Mouse (Mus musculus) c-Kit-negative CD71-positive TER-119-positive erythroid progenitor cells, embryonic 14.5 days (primary cell): Measurements from ENCODE around the gene Fgfr2.

Source experiments
- DNase-seq: peaks from one replicate; pipeline ENCODE4 v3.0.0-alpha.2; 2013; ENCODE audit warnings: low read depth, low spot score

Fgfr2 gene

DNA sequence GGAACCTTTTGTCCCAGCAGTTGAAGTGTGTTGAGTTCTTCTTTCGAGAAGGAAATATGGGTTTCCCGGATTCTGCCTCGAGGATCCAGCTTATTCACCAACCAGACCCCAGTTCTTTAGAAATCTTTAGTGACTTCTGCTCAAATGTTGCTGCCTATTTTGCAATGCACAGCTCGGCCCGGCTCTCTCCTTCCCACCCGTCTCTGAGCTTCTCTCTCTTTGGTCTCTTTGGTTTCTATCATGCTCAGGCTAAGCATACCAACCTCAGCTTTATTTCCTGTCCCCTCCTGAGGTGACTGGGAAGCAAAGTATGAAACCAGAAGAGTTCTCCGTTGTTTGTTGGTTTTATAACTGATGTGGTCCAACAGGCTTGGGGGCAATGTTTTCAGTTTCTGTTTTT is 2306.9 kb downstream of the Fgfr2 start:
- DNase-seq: no peak

DNA sequence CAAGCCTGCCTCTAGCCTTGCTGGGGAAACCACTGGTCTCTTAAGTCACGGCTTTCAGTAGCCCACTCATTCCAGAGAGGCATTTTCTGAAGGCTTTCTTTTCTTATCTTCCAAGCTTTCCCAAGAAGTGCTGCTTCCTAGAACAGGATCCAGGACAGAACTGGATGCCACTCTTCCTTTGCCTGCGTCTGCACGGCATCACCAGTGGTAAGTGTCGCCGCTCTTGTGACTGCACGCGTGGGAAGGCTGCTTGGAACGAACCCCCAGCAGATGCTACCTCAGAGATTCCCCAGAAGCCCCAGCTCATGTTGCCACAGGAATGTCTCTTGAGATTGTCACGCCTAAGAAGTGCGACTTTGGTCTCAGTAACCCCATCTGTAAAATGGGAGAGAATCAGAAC is 2307.5 kb downstream of the Fgfr2 start:
- no peak for DNase-seq

DNA sequence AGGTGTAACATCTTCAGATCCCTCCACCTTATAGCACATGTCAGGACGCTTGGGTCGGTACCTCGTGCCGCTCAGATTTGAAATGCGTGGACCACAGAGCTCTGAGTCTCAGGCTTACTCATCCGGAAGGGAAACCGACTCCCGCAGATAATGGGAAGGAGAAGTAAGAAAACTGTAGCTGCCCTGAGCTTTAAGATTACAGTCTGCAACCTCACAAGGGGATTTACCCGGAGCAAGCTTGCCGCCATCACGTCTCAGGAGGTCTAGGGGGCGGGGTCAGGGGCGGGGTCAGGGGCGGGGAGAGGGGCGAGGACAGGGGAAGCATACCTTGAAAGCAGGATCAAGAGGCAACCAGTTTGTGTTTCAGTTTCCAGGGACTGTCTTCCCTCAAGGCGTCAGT is 2310.7 kb downstream of the Fgfr2 start:
- no peak for DNase-seq

DNA sequence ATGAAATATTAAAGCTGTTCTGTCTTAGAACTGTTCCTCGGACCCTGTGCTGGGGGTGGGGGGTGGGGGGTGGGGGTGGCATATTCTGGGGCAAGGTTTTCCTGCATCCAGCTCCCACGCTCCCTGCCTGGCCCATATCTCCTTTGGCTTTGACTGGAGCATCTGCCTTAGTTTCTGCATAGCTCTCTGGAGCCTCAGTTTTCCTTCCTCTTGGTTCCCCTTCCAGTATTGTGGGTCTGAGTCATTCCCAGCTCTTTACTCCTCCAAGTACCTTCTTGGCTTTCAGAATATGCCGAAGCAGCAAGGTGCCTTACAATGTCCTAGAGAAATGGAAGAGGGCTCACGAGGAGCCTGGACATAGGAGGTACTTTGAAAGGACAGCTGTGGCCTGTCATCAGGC is 2312.9 kb downstream of the Fgfr2 start:
- DNase-seq: no peak

- no peak for DNase-seq
Measured at GRCm38 (mm10) chr7:130808694-130809093, 2314.5 kb downstream of the Fgfr2 start.

GRCm38 (mm10) chr7:130807749-130808148 is 2315.4 kb downstream of the Fgfr2 start:
- DNase-seq: no peak

DNA sequence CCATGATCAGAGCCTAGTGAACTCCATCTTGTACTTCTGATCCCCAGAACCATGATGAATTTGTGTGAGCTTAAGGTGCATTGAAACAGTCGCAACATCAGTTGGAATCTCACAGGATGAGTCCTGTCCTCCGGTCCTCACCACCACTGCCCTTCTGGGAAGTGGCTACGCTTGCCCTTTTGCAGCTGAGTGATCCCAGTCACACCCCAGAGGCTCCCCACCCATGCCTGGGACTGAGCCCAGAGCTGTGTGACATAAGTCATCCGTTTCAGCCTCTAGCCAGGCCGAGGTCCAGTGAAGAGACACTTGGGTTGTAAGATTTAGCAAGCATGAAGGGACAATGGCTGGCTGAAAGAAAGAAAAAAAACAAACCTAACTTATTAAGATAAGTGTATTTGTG is 2318.2 kb downstream of the Fgfr2 start:
- no peak for DNase-seq

DNA sequence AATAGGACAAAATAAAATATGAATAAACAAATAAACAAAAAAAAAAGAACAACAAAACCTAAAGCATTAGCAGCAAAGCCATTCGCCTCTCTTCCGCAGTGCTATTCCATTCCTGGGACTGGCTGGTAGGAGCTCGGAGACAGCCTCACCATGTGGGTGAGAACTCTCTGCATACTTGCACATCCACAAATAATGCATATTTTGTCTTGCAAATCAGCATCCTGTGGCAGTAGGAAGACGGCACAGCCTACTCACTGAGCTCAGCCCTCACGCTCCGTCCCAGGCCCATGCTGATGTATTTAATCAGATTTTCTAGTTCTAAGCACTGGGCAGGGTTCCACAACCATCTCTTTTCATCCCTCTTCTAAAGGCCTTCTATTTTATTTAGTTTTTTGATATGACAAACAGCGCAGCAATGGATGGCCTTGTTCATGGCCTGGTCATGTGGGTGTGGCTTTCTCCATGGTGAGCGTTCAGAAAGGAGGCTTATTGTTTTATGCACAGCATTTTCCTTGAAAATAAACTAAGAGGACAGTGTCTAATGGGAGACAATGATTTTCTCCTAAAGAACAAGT is 2319.8 kb downstream of the Fgfr2 start:
- no peak for DNase-seq

- DNase-seq: no peak
Measured at GRCm38 (mm10) chr7:130801811-130802210, 2321.3 kb downstream of the Fgfr2 start.

DNA sequence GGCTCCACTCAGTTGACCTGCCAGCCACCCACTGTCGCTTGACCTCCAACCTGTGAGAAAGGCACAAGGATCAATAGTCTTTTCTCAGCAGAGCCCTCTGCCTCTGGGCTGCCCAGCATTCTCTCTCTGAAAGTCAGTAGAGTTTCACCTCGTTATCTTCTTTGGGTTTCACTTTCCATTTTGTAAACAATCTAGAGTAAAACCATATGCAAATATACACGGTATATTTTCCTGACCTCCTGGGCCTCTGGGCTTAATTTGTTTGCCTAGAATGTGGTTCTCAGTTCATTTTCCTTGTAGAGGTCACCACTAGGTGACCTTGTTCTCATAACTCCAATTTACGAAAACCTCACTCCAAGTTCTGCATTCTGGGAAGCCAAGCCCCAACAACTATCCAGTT is 2322.5 kb downstream of the Fgfr2 start:
- no peak for DNase-seq

DNA sequence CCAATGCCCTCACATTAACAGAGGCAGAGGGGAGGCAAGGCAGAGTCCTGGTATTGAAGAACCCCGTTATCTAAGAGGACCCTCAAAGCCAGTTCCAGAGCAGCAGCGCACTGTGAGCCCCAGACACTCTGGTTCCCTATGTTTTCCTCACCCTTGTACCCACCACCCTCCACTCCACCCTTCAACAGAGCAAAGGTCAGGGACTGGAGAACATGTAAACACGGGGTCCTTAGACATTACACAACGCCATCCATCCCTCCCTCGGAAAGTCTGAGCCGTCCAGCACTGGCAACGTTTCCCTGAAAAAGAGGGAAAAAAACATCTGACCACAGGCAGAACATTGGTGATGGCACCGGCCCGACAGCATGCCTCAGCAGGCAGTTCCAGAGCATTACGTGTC is 2323.7 kb downstream of the Fgfr2 start:
- no peak for DNase-seq

DNA sequence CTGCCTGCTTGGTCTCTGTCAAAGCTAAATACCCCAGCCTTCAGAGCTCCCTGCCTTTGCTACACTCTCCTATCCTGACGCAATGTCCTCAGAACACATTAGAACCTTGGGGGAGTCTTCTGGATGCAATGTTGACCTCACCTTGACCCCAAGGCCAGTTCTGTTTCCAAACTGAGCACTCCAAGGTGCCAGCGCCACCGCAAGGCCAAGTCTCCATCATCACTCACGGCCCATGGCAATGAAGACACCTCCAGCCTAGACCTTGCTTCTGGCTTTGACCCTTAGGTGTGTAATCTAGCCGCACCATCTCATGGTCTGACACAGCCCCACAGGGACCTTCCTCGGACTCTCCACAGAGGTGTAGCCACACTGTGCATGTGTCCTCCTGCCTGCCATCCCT is 2325.6 kb downstream of the Fgfr2 start:
- no peak for DNase-seq

GRCm38 (mm10) chr7:130796786-130797185 is 2326.4 kb downstream of the Fgfr2 start:
- DNase-seq: no peak

DNA sequence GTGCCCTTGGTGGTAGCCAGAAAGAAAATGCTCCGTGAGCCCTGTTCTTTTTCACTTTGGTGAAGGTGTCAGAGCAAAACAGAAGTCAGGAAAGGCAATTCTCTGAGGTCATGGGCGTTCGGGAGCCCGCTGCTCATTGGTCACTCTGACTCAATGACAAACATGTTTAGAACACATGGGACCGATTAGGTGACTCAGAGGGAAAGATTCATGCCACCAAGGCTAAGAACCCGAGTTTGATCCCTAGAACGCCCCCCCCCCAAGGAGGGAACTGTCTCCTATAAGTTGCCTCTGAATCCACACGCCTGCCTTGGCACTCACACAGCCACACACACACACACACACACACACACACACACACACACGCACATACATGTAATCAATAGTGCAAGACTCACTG is 2329.5 kb downstream of the Fgfr2 start:
- no peak for DNase-seq

- no peak for DNase-seq
Measured at GRCm38 (mm10) chr7:130789456-130789855, 2333.7 kb downstream of the Fgfr2 start.

DNA sequence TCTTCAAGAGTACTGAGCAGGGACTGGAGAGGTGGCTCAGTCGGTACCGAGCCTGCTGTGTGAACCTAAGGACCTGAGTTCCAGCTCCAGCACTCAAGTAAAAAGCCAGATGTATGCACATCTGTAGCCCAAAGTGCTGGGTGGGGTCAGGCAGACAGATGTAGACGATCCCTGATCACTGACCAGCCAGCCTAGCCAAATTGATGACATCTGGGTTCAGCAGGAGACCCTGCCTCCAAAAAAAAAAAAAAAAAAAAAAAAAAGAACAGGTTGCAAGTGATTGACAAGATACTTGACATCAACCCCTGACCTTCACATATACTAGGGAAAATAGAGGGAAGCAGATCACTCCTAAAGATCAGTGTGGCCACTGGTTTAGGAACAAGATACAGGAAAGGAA is 2334.2 kb downstream of the Fgfr2 start:
- no peak for DNase-seq

GRCm38 (mm10) chr7:130787537-130787936 is 2335.6 kb downstream of the Fgfr2 start:
- DNase-seq: no peak

DNA sequence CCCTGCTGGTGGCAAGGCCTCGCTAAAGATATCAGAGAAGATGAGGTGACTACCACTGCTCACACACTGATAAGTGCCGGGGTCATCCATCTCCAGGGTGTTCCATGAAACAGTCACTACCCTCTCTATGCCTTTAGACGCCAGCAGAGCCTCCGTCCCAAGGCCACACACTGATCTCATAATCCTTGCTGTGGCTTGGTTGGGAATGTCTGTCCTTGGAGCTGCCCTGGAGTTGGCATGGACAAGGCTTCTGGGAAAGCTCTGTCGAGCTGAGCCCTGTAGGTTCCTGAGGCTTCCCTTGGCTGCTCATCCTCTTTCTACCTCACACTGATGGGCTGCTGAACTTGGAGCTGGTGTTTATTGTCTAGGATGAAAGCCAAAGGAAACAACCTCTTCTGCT is 2336.4 kb downstream of the Fgfr2 start:
- DNase-seq: no peak

GRCm38 (mm10) chr7:130785923-130786575 is 2337.1 kb downstream of the Fgfr2 start:
- DNase-seq: no peak

- no peak for DNase-seq
Measured at GRCm38 (mm10) chr7:130782501-130783050, 2340.6 kb downstream of the Fgfr2 start.

DNA sequence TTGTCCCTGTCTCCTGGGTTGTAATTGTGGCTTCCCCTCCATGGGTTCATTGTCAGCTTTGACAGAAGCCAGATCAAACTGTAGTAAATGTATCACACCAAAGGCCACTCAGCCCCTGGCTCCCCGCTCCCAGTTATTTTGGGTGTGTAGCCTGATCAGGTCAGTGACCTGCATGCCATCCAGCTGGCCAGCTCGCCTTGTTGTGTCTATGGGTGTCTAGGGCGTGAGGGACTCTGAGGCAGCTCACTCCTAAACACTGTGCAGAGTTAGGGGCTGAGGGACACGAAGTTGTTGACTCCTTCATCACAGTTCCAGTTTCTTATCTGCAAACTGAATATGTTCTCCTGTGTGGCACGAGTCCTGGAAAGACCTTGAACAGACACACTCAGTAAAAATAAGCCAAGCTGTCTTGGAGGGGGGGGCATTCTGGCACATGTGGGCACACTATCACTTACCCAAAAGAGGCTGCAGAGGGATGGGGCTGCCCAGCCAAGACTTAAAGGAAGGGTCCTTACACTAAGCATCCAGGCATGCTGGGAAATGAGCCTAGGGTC is 2342.2 kb downstream of the Fgfr2 start:
- no peak for DNase-seq

GRCm38 (mm10) chr7:130773914-130774630 is 2349.1 kb downstream of the Fgfr2 start, which contains the start of gene Btbd16:
Gene Btbd16, plus strand, starts transcription at chr7:130774069.
- DNase-seq: no peak
